Mouse (Mus musculus) liver, embryonic 12.5 days (tissue): ENCODE data around the gene Sde2. TPM values are rescaled to one million over a fixed set of nuclear protein-coding genes. Genes with fewer than 3 reads are reported as not detected.

ENCODE experiments used
- ATAC-seq: fragments of 200-750 bp; cut with Nextera tagmentation; 2 replicates; pipeline ENCODE4 v1.8.0; 2017; ENCODE audit warnings: moderate number of reproducible peaks, mild to moderate bottlenecking, moderate library complexity
- H3K27ac ChIP-seq: fragments of 300-500 bp; sonication (generic); 2 replicates; pipeline ENCODE4 v1.5.1; 2016; ENCODE audit warnings: mild to moderate bottlenecking
- H3K27me3 ChIP-seq: fragments of 300-500 bp; sonication (generic); replicated peaks from 2 replicates; pipeline ENCODE4 v1.6.1; 2016; ENCODE audit warnings: mild to moderate bottlenecking, moderate library complexity
- H3K36me3 ChIP-seq: fragments of 300-500 bp; sonication (generic); 2 replicates; pipeline ENCODE4 v1.6.1; 2016; ENCODE audit warnings: mild to moderate bottlenecking, moderate library complexity
- H3K4me1 ChIP-seq: fragments of 300-500 bp; sonication (generic); 2 replicates; pipeline ENCODE4 v1.6.1; 2016
- H3K4me2 ChIP-seq: fragments of 300-500 bp; sonication (generic); 2 replicates; pipeline ENCODE4 v1.6.1; 2016; ENCODE audit warnings: mild to moderate bottlenecking, moderate library complexity
- H3K4me3 ChIP-seq: fragments of 300-500 bp; sonication (generic); 2 replicates; pipeline ENCODE4 v1.5.1; 2016; ENCODE audit warnings: mild to moderate bottlenecking, moderate library complexity
- H3K9ac ChIP-seq: fragments of 300-500 bp; sonication (generic); 2 replicates; pipeline ENCODE4 v1.6.1; 2016; ENCODE audit warnings: mild to moderate bottlenecking, moderate library complexity
- H3K9me3 ChIP-seq: fragments of 300-500 bp; sonication (generic); replicated peaks from 2 replicates; pipeline ENCODE4 v1.6.1; 2016; ENCODE audit warnings: mild to moderate bottlenecking, moderate library complexity
- WGBS: fragments of 180-500 bp; shearing (Covaris S2); methylation state at CpG from one replicate; pipeline ENCODE4 v1.1.7; 2016; ENCODE audit not compliant: insufficient replicate concordance; 5-methylcytosine and 5-hydroxymethylcytosine counted together
- polyA plus RNA-seq: library from polyadenylated mRNA; unstranded; fragments of >200 nt; fragmentation: Nextera tagmentation; extraction: Ambion mirVana; gene quantifications from 2 replicates; pipeline ENCODE4 v1.2.1, GENCODE M21; 2016

Gene Sde2
- polyA plus RNA-seq, 1 experiment from 2014 or later: 39.2 TPM

- no peak for ATAC-seq
- Histone ChIP-seq H3K4me2 (peak overlapping the region; percentile 87; the same call in 1 of the 2 replicates), H3K4me3 (no peak overlapping the region), H3K9ac (0 out of 2 replicates have a peak overlapping the region, but pooled peaks have one; percentile 99), H3K4me1 (peaks cover 70% of the 10 kb centered on the region), H3K36me3 (peaks cover 10% of the 10 kb centered on the region), H3K9me3 (no peaks in the 10 kb centered on the region), H3K27me3 (no peaks in the 10 kb centered on the region), H3K27ac (peak overlapping the region; percentile 5; the same call in 1 of the 2 replicates)
- 83% methylated on average over 12 of the region's 12 CpGs for whole genome bisulfite sequencing
Observed at GRCm38 (mm10) chr1:180815371-180816024, 35.4 kb upstream of the Sde2 start.

DNA sequence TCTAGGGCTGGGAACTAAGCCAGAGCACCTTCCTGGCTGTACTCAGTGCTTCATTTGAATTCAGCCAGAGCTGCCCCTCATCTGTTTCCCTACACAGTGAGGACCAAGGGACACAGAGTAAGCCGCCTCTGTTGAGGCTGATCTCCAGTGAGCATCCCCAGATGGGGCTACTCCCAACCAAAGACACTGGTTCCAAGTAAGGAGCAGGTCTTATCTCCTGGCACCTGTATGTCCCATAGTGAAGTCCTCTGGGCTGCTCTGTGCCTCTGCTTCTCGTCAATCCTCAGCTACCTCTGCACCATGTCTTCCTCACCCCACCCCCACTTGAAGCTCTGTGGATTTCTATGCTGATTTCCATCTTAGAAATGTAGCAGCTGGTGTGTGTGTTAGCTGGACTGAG is 32.9 kb upstream of the Sde2 start:
- Histone ChIP-seq H3K4me3 (peak overlapping the region; percentile 11; the same call in 1 of the 2 replicates), H3K36me3 (no peaks in the 10 kb centered on the region), H3K4me2 (peak overlapping the region; percentile 56), H3K9ac (peak overlapping the region; percentile 68), H3K27ac (peak overlapping the region; percentile 97), H3K9me3 (no peaks in the 10 kb centered on the region), H3K4me1 (peaks cover 87% of the 10 kb centered on the region), H3K27me3 (no peaks in the 10 kb centered on the region)
- ATAC-seq: peak; percentile 84
- 33% methylated on average over 2 of the region's 2 CpGs for WGBS

DNA sequence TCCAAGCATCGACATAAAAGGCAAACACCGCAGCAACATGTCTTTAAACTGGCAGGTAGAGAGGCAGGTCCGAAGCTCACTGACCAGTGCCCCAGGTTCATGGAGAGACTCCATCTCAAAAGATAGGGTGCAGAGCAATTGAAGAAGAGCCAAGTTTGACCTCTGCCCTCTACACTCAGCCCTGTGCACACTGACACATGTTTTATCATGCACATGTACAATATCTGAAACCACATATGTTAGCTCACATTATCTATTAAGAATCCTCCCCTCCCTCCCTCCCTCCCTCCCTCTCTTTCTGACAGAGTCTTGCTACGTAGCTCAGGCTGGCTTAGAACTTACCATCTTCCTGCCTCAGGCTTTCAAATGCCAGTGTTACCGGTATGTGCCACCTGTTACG is 29.8 kb upstream of the Sde2 start:
- Histone ChIP-seq H3K4me3 (no peak overlapping the region), H3K36me3 (no peaks in the 10 kb centered on the region), H3K4me1 (peaks cover 94% of the 10 kb centered on the region), H3K27ac (peak overlapping the region; percentile 91), H3K4me2 (peak overlapping the region; percentile 44), H3K9me3 (no peaks in the 10 kb centered on the region), H3K9ac (peak overlapping the region; percentile 52), H3K27me3 (no peaks in the 10 kb centered on the region)
- peak; percentile 84 for ATAC-seq
- 55% methylated on average over 6 of the region's 6 CpGs for WGBS

DNA sequence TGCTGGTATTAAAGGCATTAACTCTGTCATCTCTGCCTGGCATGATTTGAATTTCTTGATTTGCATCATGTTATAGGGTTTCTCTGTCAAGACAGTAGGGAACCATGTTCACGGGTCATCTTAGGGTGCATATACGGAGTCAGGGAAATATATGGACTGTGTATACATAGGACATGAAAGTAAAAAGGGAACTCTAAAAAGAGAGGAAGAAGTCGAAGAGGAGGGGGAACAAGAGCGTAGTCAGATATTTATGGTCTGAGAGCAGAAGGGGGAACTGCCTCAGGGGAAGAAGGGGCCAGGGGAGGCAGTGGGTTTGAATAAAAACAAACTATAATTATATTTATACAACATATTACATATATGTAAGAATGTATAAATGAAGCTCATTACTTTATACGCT is 28.7 kb upstream of the Sde2 start:
- H3K36me3 ChIP-seq: no peaks in the 10 kb centered on the region
- H3K9me3 ChIP-seq: no peaks in the 10 kb centered on the region
- peaks cover 82% of the 10 kb centered on the region for H3K4me1 ChIP-seq
- 72% methylated on average over 5 of the region's 5 CpGs for WGBS
- no peak for ATAC-seq
- H3K4me2 ChIP-seq: no peak overlapping the region
- no peak overlapping the region for H3K4me3 ChIP-seq
- peak overlapping the region; percentile 52 for H3K9ac ChIP-seq
- H3K27me3 ChIP-seq: no peaks in the 10 kb centered on the region
- peak overlapping the region; percentile 91 for H3K27ac ChIP-seq

DNA sequence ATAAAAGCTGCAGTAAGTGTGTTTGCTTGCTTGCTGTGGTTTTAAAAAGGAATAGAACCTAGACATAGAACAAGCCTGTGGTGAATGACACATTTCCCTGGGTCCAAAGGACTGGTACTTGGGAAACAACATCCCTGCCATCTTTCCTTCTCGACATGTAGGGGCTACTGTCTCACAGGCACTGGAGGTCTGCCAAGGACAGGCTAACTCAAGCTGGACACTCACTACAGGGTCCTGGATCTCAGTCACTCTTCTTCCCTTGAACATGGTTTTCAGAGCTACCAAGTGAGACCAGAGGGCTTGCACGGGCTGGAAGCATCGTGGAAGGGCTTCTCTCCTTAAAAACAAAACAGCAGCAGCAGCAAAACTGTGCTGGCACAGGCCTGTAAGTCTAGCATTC is 27.2 kb upstream of the Sde2 start:
- WGBS: 77% methylated on average over 3 of the region's 3 CpGs
- no peaks in the 10 kb centered on the region for H3K9me3 ChIP-seq
- no peaks in the 10 kb centered on the region for H3K27me3 ChIP-seq
- H3K27ac ChIP-seq: peak overlapping the region; percentile 71
- H3K4me2 ChIP-seq: no peak overlapping the region
- peaks cover 68% of the 10 kb centered on the region for H3K4me1 ChIP-seq
- H3K9ac ChIP-seq: no peak overlapping the region; the same call in 1 of the 2 replicates
- ATAC-seq: no peak
- no peaks in the 10 kb centered on the region for H3K36me3 ChIP-seq
- no peak overlapping the region for H3K4me3 ChIP-seq

GRCm38 (mm10) chr1:180824721-180825120 is 26.2 kb upstream of the Sde2 start:
- peak overlapping the region; percentile 25; the same call in 1 of the 2 replicates for H3K9ac ChIP-seq
- H3K27ac ChIP-seq: peak overlapping the region; percentile 71; the same call in 1 of the 2 replicates
- H3K4me3 ChIP-seq: no peak overlapping the region
- no peaks in the 10 kb centered on the region for H3K9me3 ChIP-seq
- no peaks in the 10 kb centered on the region for H3K27me3 ChIP-seq
- ATAC-seq: no peak
- 0 out of 2 replicates have a peak overlapping the region, but pooled peaks have one; percentile 0 for H3K4me2 ChIP-seq
- H3K4me1 ChIP-seq: peaks cover 68% of the 10 kb centered on the region
- no peaks in the 10 kb centered on the region for H3K36me3 ChIP-seq
- WGBS: 46% methylated on average over 3 of the region's 3 CpGs

DNA sequence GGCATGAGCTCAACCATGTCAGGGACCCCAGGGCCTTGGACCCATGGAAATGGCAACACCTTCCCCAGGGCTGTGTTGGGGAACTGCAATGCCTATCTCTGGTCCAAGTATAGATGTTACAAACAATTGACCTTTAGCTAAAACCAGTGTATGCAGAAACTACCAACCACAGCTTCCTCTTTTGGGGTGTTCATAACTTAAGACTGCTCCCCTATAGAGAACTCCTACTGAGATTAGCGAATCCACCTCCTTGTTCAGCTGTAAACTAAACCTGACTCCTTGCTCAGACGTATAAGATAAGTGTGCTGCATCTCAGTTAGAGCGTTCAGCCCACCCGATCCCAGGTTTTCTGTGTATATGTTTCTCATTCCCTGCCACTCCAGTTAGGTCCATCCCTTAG is 24.3 kb upstream of the Sde2 start:
- no peak for ATAC-seq
- Histone ChIP-seq H3K27ac (no peak overlapping the region), H3K9me3 (no peaks in the 10 kb centered on the region), H3K4me1 (peaks cover 67% of the 10 kb centered on the region), H3K9ac (no peak overlapping the region), H3K4me3 (no peak overlapping the region), H3K36me3 (no peaks in the 10 kb centered on the region), H3K4me2 (no peak overlapping the region), H3K27me3 (no peaks in the 10 kb centered on the region)
- WGBS: 71% methylated on average over 4 of the region's 4 CpGs

DNA sequence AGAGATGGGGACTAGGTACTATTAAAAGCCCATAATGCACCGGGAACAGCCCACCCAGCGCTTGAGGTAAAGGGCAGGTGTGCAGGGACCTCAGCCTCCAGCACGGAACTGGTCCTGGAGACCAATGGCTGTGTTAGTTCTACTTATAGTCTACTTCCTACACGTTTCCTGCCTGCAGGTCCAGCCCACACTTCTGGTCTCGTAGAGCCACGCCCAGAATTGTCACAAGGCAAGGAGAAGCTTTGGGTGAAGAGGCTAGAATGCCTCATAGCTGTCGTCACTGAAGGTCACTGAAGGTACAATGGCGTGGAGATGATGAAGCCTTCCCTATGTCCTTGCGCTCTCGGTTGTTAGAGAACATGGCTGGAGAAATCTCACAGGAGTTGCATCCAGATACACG is 21.2 kb upstream of the Sde2 start:
- Histone ChIP-seq H3K4me1 (peaks cover 37% of the 10 kb centered on the region), H3K4me2 (peak overlapping the region; percentile 61), H3K4me3 (peak overlapping the region; percentile 34), H3K27ac (peak overlapping the region; percentile 75), H3K9me3 (no peaks in the 10 kb centered on the region), H3K9ac (peak overlapping the region; percentile 19), H3K36me3 (no peaks in the 10 kb centered on the region), H3K27me3 (no peaks in the 10 kb centered on the region)
- ATAC-seq: peak; percentile 84
- WGBS: 35% methylated on average over 11 of the region's 11 CpGs

- Histone ChIP-seq H3K27ac (peak overlapping the region; percentile 75), H3K4me1 (peaks cover 37% of the 10 kb centered on the region), H3K36me3 (no peaks in the 10 kb centered on the region), H3K4me2 (peak overlapping the region; percentile 61), H3K9ac (peak overlapping the region; percentile 19), H3K9me3 (no peaks in the 10 kb centered on the region), H3K27me3 (no peaks in the 10 kb centered on the region), H3K4me3 (peak overlapping the region; percentile 34)
- 55% methylated on average over 11 of the region's 11 CpGs for WGBS
- peak; percentile 89 for ATAC-seq
Observed at GRCm38 (mm10) chr1:180830175-180830574, 20.8 kb upstream of the Sde2 start.

DNA sequence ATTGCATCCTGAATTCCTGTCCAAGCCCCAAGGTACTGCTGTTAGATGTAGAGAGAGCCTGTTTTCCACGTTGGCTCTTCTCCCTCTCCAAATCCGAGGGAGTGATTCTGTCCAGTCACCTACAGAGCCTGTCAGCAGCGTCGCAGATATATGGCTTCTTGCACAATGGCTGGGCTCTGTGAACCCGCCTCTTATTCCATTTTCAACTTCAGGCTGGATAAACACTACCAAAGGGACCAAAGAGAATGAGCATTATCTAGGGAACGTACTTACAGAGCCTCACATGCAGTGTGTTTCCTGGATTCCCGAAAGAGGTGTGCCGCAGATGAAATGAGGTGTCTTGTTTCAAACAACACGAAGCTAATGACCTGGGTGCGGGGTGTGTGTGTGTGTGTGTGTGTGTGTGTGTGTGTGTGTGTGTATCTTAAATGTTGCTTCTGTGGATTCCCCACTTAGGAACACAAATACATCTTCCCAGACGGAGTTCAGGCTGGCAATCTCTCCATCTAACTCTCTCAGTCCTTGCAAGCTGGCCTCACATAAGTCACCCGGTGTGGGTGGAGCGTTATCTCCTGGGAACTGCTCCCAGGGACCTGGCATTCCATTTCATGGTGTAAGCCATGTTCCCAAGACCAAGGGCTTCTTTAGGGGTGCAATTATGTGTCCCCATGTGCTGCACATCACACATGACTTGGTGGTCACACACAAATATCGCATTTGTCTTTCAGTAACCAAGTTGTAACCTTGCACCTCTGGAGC is 20.2 kb upstream of the Sde2 start:
- Histone ChIP-seq H3K27ac (peak overlapping the region; percentile 75; the same call in 1 of the 2 replicates), H3K4me3 (no peak overlapping the region), H3K9me3 (no peaks in the 10 kb centered on the region), H3K27me3 (no peaks in the 10 kb centered on the region), H3K36me3 (no peaks in the 10 kb centered on the region), H3K9ac (0 out of 2 replicates have a peak overlapping the region, but pooled peaks have one; percentile 19), H3K4me1 (peaks cover 38% of the 10 kb centered on the region), H3K4me2 (peak overlapping the region; percentile 61)
- WGBS: 58% methylated on average over 14 of the region's 14 CpGs
- ATAC-seq: 0 out of 2 replicates have a peak, but pooled peaks have one; percentile 8

GRCm38 (mm10) chr1:180835273-180836015 is 15.5 kb upstream of the Sde2 start:
- no peak for ATAC-seq
- no peaks in the 10 kb centered on the region; the same call in 1 of the 2 replicates for H3K27me3 ChIP-seq
- no peaks in the 10 kb centered on the region for H3K9me3 ChIP-seq
- no peaks in the 10 kb centered on the region for H3K36me3 ChIP-seq
- no peak overlapping the region for H3K4me3 ChIP-seq
- no peak overlapping the region for H3K27ac ChIP-seq
- H3K4me2 ChIP-seq: no peak overlapping the region
- WGBS: 41% methylated on average over 10 of the region's 10 CpGs
- no peak overlapping the region for H3K9ac ChIP-seq
- H3K4me1 ChIP-seq: peaks cover 45% of the 10 kb centered on the region
